Mouse (Mus musculus): Measurements from ENCODE around the gene Gbf1. TPM values are rescaled to one million over a fixed set of nuclear protein-coding genes. Genes with fewer than 3 reads are reported as not detected.
A peak's percentile ranks its signal among the peaks of the same experiment; 100 is the strongest.

Gene Gbf1
- total RNA-seq, 2 experiments from 2014 or later: 60.6 to 77.4 TPM

DNA sequence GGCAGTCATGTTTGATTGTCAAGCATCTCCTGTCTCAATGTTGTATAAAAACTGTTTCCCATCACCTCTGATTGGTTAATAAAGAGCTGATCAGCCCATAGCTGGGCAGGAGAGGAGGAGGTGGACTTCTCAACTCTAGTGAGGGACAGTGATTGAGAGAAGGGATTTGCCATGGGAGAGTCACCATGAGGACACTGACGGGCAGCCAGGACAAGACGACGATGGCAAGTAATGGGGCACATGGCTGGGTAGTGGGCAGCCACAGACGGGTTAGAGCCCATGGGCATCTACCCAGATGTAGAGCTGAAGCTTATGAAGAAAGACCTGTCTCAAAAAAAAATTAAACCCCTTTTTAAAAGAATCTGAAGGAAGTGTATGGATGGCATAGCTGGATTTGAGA, 150.2 kb downstream of the Gbf1 start:
- no peak for DNase-seq

DNA sequence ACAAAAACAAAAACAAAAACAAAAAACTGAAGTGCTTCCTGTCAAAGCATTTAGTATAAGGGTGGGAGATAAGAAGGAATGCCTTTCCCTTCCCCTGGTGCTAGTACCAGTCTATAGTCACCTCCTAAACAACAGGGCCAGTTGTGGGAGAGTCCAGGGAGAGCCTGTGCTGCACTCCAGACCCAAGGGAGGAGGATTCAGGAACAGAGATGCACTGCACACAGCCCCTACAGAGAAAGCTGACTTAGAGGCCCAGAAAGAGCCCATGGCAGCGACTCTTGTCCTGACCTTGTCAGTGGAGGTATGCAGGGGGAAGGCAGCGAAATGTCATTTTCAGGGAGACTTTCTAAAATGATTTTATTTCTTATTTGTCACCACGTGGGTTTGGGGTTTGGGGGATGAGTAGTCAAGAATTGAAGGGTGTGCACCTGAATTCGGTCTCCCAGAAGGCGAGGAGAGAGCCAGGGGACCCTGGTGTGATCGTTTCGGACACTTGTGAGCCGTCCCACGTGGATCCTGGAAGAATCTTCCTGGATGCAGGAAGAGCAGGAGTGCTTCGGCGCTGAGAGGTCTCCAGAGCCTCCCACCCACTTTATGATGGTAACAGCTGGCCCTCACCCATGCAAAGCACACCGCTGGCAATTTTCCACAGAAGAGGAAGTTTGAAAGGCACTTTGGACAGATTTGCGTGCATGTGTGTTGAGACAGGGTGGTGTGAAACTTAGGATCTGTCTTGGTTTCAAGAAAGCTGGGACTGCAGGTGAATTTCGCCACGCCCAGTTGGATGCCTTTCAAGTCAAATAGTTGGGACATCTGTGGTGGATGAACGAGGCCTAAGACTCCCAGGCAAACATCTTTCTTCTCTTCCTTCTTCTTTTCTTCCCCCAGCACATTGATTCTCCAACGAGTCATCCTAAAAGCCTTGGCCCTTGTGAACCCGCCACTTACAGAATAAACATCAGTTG, 151.2 kb downstream of the Gbf1 start:
- no peak for DNase-seq

DNA sequence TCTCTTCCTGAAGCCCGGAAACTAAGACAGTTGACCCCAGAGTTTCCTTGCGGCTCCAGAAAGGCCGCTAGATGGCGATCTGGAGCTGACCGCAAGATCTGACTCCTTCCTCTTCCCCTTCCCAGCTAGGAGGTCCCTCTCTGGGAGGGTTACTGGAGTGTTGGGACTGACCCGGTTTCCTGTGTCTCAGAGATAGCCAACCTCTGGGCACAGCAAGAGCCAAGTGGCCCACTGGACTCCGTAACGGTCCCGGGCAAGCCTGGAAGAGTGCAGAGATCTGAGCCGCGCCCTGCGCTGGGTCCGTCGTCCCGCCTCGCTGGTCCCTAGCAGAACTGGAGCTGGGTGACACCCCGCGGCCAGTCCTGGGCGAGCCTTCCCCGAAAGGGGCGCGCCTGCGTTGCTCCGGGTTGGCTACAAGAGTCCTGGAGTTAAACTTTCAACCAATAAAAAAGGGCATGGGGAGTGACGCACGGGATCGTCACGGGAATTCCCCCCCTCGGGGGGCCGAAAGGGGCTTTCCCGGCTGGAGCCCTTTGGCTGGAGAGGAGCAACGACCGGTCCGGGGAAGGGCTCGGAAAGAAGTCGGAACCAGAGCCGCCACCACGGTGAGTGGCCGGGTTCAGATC, 152.0 kb downstream of the Gbf1 start, which contains the start of gene Nfkb2:
Nfkb2 (plus strand) TSS at position 105 of the 626 bp plus-strand sequence.
- peak; percentile 96 to 97 for DNase-seq

DNA sequence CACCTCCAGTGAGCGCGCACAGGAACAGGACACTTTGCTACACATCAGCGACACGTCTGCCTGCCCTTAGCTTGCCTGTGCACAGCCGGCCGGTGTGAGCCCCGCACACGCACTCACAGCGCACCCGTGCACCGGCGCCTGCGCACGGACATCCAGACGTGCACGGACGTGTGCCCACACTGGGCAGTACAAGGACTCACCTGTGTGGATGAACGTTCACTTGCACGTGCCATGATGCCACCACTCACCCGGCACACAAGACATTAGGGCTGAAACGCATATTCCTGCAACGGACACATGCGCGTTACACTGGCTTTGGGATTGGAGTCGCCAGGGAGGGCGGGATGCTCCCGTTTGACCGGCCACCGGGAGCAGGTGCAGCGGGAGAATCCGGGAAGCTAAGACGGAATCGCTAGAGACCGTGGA, 152.6 kb downstream of the Gbf1 start:
- peak; percentile 18 to 35 for DNase-seq

DNA sequence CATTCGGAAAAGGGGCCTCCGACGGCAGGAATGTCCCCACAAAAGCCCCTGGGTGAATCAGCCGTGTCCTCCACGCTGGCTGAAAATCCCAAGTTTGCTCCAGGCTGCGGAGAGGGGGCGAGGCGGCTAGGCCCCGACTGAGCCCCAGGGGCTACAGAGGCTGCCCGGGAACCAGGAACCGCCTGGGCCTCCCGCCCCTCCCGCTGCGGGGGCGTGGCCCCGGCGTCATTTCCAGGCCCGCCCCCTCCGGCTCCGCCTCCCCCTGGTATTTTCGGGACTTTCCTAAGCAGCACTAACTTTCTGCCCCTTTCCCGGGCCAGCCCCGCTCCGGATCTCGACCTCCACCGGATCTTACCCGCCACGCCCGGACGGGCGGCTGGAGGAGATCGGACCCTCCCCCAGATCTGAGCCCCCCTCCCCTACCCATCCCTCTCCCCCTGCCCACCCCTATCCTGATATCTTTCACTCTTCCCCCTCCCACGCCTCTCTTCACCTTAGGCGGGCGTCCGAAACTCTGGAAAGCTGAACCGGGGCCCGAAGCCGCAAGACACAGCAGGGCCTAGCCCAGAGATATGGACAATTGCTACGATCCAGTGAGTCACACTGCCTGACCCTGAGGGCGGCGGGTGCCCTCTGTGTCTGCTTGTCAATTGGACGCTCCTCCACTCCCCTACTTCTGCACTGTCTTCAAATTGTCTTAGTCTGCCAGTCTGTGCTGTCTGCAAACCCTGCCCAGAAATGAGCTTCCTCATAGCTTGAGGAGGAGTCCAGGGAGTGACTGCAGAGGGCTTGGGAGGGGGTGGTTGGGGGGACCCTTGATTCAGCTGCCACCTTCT, 153.3 kb downstream of the Gbf1 start:
- peak; percentile 92 to 95 for DNase-seq

DNA sequence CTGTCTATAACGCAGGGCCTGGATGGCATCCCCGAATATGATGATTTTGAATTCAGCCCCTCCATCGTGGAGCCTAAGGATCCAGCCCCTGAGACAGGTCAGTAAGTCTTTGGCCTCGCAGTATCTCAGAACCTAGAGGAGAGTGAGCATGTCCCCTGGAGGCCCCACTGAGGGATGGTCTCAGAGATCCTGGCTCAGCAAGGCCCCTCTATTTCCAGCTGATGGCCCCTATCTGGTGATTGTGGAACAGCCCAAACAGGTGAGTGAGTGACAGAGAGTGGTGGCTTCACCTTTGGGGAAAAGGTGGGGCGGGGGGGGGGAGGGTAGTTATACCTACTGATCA, 153.9 kb downstream of the Gbf1 start:
- DNase-seq: no peak

DNA sequence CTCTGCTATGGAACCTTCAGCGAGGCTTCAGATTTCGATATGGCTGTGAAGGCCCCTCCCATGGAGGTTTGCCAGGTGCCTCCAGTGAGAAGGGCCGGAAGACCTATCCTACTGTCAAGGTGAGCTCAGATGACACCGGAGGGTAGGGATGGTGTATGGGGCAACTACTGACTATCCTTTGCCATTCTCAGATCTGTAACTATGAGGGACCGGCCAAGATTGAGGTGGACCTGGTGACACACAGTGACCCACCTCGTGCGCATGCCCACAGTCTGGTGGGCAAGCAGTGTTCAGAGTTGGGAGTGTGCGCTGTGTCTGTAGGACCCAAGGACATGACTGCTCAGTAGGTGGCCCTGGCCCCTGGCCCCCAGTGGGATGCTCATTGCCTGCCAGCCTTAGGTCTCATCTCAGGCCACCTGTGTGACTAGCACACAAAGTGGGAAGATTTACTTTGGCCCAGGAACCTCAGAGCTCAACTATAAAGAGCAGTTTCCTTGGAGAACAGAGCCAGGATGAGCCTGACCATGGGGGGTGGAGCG, 154.5 kb downstream of the Gbf1 start:
- DNase-seq: no peak

DNA sequence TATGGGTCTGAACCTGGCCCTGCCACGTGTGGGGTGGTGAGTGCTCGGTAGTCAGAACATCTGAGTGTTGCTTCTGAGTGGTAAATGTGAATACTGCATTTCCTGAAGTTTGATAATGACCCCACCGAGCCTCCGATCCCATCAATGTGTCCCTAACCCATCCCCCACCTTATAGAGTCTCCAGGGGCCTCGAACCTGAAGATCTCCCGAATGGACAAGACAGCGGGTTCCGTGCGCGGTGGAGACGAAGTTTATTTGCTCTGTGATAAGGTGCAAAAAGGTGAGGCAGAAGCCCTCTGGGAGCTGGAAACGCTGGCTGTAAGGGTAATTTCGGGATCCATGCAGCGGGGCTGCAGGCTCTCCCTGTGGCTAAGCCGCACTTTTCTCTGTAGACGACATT, 155.5 kb downstream of the Gbf1 start:
- no peak for DNase-seq

DNA sequence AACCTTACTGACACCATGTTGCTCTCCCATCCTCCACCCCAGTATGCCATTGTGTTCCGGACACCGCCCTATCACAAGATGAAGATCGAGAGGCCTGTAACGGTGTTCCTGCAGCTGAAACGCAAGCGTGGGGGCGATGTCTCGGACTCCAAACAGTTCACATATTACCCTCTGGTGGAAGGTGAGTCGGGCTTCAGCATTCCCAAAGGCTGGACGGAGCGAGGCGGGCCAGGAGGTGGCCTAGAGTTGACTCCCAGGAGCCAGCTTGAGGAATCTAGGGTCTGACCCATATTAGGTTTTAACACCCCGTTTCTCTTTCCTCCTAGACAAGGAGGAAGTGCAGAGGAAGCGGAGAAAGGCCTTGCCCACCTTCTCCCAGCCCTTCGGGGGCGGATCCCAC, 156.0 kb downstream of the Gbf1 start:
- no peak for DNase-seq

DNA sequence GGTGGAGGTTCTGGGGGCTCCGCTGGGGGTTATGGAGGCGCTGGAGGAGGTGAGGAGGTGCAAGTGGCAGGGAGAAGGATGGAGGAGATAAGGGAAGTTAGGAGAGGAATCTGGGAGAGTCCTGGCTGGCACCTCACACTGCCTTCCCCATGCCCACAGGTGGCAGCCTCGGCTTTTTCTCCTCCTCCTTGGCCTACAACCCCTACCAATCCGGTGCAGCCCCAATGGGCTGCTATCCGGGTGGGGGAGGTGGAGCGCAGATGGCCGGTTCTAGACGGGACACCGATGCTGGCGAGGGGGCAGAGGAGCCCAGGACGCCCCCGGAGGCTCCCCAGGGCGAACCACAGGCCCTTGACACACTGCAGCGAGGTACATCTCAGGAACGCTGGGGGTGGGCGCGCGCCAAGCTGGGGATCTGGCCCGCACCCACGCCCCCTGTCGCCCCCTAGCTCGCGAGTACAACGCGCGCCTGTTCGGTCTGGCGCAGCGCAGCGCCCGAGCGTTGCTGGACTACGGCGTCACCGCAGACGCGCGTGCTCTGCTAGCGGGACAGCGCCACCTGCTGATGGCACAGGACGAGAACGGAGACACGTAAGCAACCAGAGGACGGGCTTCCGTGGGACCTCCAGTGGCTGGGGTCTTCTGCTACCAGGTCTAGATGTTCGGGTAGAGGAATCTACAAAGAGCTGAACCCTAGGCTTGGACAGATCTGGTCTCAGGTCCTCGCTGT, 156.6 kb downstream of the Gbf1 start:
- peak; percentile 88 to 91 for DNase-seq

DNA sequence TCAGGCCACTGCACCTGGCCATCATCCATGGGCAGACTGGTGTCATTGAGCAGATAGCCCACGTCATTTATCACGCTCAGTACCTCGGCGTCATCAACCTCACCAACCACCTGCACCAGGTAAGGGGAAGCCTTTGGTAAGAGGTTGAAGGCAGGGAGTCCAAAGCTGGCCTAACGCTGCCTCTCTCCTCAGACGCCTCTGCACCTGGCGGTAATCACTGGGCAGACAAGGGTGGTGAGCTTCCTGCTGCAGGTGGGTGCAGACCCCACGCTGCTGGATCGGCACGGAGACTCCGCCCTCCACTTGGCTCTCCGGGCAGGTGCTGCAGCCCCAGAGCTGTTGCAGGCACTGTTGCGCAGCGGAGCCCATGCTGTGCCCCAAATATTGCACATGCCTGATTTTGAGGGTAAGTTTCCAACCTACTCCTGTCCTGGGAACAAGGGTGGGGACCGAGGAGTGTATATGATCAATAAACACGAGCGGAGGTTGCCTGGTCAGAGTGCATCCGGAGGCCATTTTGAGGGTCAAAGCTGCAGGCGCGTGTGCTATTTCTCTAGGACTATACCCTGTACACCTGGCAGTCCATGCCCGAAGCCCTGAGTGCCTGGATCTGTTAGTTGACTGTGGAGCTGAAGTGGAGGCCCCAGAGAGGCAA, 157.5 kb downstream of the Gbf1 start:
- no peak for DNase-seq

DNA sequence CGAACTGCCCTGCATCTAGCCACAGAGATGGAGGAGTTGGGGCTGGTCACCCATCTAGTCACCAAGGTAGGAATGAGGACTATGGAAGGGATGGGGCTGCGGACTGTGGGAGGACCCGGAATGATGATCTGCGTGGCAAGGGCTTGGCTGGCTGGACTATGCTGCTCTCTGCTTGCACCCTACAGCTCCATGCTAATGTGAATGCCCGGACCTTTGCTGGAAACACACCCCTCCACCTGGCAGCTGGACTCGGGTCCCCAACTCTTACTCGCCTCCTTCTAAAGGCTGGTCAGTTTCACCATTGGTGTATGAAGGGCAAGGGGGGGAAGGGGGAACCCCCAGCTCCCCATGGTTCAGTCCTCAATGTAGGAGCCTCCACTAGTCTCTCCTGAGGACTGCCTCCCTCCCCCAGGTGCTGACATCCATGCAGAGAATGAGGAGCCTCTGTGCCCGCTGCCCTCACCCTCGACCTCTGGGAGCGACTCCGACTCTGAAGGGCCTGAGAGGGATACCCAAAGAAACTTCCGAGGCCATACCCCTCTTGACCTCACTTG, 158.1 kb downstream of the Gbf1 start:
- DNase-seq: no peak

DNA sequence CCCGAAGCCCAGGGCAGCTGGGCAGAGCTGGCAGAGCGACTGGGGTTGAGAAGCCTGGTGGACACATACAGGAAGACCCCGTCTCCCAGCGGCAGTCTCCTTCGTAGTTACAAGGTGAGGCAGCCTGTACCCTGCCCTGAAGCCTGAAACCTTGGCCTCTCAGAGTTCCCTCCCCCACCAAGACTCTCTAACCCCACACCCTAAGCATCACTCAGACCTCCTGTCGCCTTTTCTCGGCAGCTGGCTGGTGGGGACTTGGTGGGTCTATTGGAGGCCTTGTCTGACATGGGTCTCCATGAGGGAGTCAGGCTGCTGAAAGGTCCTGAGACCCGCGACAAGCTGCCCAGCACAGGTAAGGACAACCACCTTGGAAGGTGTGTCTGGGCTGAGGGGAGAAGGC, 159.0 kb downstream of the Gbf1 start:
- DNase-seq: no peak

DNA sequence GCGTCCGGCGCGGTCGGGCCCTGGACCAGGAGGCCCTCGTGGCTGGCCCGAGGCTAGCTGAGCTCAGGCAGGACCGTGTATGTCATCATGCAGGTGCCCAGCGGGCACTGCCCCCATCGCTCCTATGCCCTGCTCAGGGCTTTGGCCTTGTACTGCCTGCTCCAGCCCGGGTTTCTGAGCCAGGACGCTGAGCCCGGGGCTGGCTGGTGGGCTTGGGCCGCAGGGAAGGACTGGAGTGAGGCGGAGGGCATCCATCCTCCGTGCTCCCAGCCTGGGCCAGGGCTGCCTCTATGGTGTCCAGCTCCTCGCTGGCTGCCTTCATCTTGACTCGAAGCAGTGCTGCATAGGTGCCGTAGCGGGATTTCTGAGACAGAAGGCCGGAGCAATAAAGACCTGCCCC, 160.3 kb downstream of the Gbf1 start:
- DNase-seq: no peak

DNA sequence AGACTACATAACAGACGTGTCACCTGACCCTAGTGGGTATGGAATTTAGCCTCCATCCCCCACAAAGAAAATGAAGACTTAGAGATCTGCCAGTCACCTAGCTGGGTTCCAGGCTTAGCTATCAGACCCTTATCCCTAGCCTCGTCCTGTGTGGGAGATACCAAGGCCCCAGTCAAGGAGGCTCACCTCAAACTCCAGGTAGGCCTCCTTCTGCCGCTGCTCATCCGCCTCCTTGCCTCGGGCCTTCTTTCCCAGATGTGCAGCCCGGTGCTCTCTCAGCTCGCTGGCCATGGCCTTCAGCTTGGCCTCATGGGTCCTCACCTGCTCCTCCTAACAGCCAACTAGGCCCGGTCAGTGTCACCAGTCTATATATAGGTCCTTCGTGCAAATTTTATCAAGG, 160.8 kb downstream of the Gbf1 start:
- DNase-seq: no peak

DNA sequence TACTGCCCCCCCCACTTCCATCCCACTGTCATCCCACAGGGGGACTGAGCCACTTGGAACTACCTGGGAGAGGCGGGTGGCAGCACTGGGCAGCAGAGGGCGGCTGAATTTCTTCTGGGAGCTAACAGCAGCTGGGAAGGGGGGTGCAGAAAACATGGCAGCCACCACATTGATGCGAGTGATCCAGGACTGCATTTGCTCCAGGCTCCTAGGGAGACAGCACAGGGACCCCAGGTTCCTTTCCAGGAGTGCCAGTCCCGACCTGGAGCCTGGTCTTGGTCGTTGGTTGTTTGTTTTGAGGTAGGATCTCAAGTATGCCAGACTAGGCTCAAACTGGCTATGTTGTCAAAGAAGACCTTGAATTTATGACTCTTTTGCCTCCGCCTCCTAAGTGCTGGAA, 161.3 kb downstream of the Gbf1 start:
- DNase-seq: no peak

DNA sequence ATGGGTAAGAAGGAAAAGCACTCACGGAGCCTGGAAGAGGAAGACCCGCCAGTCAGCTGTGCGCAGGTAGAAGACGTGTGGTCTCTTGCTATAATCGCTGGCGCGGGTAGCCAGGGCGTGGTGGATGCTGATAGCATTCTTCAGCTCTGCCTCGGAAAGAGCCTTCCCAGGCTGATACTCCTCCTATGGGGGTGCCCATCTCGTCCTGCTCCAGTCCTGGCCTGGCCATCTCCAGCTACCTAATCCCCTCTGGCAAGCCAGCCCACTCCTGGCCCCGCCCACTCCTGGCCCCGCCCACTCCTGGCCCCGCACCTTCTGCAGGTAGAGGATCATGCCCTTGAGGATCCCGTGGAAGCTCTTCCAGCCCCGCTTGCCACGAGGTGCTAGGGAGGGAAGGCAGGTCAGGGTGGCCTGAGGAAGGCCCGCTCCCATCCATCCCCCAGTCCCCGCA, 161.9 kb downstream of the Gbf1 start:
- peak in 1 of 2 experiments; percentile 42 for DNase-seq

DNA sequence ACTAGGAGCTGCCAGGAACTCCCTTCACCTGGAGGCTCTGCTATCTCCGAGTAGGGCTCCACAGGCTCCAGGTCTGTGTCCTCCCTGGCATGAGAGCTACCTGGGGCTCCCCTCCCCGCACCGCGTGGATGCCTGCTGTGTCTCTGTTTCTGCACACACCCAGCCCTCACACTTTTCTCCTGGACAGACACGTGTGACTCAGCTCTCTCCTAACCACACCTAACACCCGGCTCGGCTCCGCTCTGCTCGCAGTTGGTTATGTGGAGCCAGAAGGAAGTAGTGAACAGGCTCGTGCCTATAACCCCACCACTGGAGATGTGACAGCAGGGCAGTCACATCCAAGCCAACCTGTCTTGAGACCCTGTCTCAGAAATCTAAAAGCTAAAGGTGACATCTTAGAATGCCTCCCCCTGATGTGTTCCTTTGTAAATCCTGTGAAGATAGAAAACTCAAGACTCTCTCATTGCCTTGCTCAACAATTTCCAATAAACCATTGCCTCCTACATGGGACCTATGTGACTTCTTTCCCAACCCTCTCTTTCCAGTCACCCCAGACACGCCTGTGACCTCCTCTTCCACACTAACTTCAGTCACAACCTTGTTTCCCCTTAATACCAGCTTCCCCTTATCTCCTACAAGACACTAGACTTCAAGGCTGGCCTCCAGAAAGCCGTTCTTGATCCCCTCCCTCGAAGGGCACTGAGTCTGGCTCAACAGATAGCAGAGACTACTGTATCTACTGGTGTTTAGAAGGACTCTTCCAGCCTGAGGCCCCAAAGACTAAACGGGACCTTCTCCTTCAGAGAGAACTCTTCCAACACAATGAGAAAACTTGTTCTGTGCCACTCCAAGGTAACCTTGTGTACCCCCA, 162.8 kb downstream of the Gbf1 start:
- DNase-seq: no peak

DNA sequence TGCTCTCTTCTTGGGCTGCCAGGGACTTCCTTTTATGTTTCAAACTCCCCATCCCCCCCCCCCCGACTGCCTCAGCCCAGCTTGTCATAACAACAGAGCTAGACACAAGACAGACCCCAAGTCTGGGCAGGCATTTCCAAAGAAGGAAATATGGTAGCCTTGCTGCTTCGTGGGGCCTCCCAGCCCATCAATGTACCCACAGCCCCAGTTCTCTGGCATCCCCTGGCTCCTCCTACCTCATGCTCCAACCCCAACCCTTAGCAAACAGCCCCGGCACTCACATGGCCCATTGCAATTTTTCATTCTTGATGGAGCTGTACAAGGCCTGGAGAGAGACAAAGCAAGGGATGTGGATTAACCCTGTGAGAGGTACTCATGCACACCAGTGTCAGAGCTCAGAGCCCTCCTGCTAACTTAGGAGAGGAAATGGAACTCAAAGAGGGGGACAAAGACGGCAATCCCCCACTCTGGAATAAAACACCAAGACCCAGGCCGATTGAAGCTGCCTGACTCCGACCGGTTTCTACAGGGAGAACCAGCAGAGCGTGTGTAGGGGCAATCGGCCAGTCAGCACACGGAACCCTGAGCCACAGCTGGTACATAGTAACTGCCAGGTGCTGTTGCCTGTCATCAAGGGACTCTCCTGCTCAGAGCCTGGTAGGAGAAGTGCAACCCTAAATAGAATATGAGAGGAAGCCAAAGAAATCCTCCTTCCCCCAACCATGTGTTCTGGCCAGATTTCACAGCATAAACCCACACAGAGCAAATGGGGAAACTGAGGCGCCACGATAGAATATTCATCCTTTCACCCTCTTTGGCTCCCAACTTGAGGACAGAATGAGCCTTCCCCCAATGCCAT, 163.7 kb downstream of the Gbf1 start:
- no peak for DNase-seq

Data from adrenal gland, postnatal 36 days (tissue).